9 mouse cellular contexts compared by ENCODE assay signal in genomic region chr7:142088886-142089285, GRCm38 (mm10). TPM values are rescaled to one million over a fixed set of nuclear protein-coding genes. Genes with fewer than 3 reads are reported as not detected.
DNase-seq lines count a peak whose midpoint lies in the region; ATAC-seq lines count a peak whose summit lies in the region.
"Had no signal": no experiment of that assay in that cellular context is flagged by ENCODE, and none has a peak within 500 bp of the region (broad histone marks: within the 10 kb centered on the region; RNA-seq: fewer than 3 reads in every experiment).

No protein-coding gene starts in this region.

- peak overlapping the region; percentile 32 for H3K4me2 ChIP-seq in liver, embryonic 15.5 days

- peaks cover 41% of the 10 kb centered on the region for H3K36me3 ChIP-seq in hindbrain, embryonic 10.5 days
- H3K36me3 ChIP-seq in liver, embryonic 15.5 days (replicated peaks): peaks cover 11% of the 10 kb centered on the region

- peaks cover 92% of the 10 kb centered on the region for H3K27me3 ChIP-seq in hindbrain, embryonic 10.5 days (ENCODE audit: insufficient read depth, poor library complexity, severe bottlenecking)
- H3K27me3 ChIP-seq in liver, embryonic 15.5 days: peaks cover 70% of the 10 kb centered on the region

- H3K4me3 ChIP-seq in hindbrain, embryonic 10.5 days: no peak overlapping the region
- no peak overlapping the region for H3K4me3 ChIP-seq in liver, embryonic 15.5 days (replicated peaks)

- DNase-seq in heart, adult 11 months: peak; percentile 95
- DNase-seq in heart, adult 8-10 months (ENCODE audit: low spot score): no peak
- peak; percentile 48 for DNase-seq in 3T3-L1 (ENCODE audit: low read depth, low spot score)
- peak; percentile 63 for DNase-seq in cerebellum, adult 9-11 months
- DNase-seq in hindbrain, embryonic 10.5 days (ENCODE audit: low spot score): peak; percentile 71
- peak; percentile 17 to 30 for DNase-seq in spleen, postnatal 36 days (ENCODE audit: low spot score in 2 of 2)

- 3% methylated on average over 5 of the region's 5 CpGs for WGBS in hindbrain, embryonic 10.5 days
- WGBS in liver, embryonic 15.5 days (ENCODE audit: insufficient replicate concordance): 10% methylated on average over 5 of the region's 5 CpGs

- ATAC-seq in liver, embryonic 15.5 days (ENCODE audit: insufficient read depth): no peak
- ATAC-seq in CD4-positive, CD25-positive, alpha-beta regulatory T cell, adult 4 months: no peak

- peak overlapping the region; percentile 80 for H3K27ac ChIP-seq in hindbrain, embryonic 10.5 days
- H3K27ac ChIP-seq in liver, embryonic 15.5 days (replicated peaks): peak overlapping the region; percentile 96

- H3K9ac ChIP-seq in liver, embryonic 15.5 days: peak overlapping the region; percentile 56; the same call in 1 of the 2 replicates

- peaks cover 67% of the 10 kb centered on the region for H3K4me1 ChIP-seq in hindbrain, embryonic 10.5 days (replicated peaks)
- peaks cover 92% of the 10 kb centered on the region for H3K4me1 ChIP-seq in liver, embryonic 15.5 days (replicated peaks)

- no peaks in the 10 kb centered on the region for H3K9me3 ChIP-seq in hindbrain, embryonic 10.5 days
- no peaks in the 10 kb centered on the region for H3K9me3 ChIP-seq in liver, embryonic 15.5 days (replicated peaks)
- H3K9me3 ChIP-seq: megakaryocyte, embryonic 14.5 days had no signal

RNA-seq across cellular contexts. Expression of gene Dusp8, which starts 6.8 kb away (rescaled TPM):
- total RNA-seq in heart, adult 8-10 months (2022): 10 to 100 TPM; 26.3 to 48.9 (median 37.9) TPM
- 7.8 and 20.1 TPM in 2 replicates for polyA plus RNA-seq in hindbrain, embryonic 10.5 days (2016; fragmentation: Nextera tagmentation; extraction: Ambion mirVana)
- 4.3 and 4.4 TPM in 2 replicates for polyA plus RNA-seq in liver, embryonic 15.5 days (2015; fragmentation: Nextera tagmentation; extraction: Ambion mirVana)
- polyA plus RNA-seq in CD4-positive, CD25-positive, alpha-beta regulatory T cell, adult 4 months (2017; shearing (Covaris generic)): under 1 TPM in 1 of 2 experiments, not detected in 1; 0.17 TPM

RNA-seq across cellular contexts. Expression of gene Mob2, which starts 28.0 kb away (rescaled TPM):
- total RNA-seq in heart, adult 8-10 months (2022): 10 to 100 TPM; 45.2 to 53.5 (median 46.9) TPM
- 61.4 and 62.4 TPM in 2 replicates for polyA plus RNA-seq in hindbrain, embryonic 10.5 days (2016; fragmentation: Nextera tagmentation; extraction: Ambion mirVana)
- polyA plus RNA-seq in liver, embryonic 15.5 days (2015; fragmentation: Nextera tagmentation; extraction: Ambion mirVana): 66.1 and 70.2 TPM in 2 replicates
- 10 to 100 TPM; 63.0 to 78.7 TPM for polyA plus RNA-seq in CD4-positive, CD25-positive, alpha-beta regulatory T cell, adult 4 months (2017; shearing (Covaris generic))

RNA-seq across cellular contexts. Expression of gene Gm45618, which starts 31.6 kb away (rescaled TPM):
- total RNA-seq in heart, adult 8-10 months (2022): not detected
- polyA plus RNA-seq in hindbrain, embryonic 10.5 days (2016; fragmentation: Nextera tagmentation; extraction: Ambion mirVana): not detected in 2 replicates
- polyA plus RNA-seq in liver, embryonic 15.5 days (2015; fragmentation: Nextera tagmentation; extraction: Ambion mirVana): not detected in 2 replicates
- not detected for polyA plus RNA-seq in CD4-positive, CD25-positive, alpha-beta regulatory T cell, adult 4 months (2017; shearing (Covaris generic))

RNA-seq across cellular contexts. Expression of gene Gm39115, which starts 46.9 kb away (rescaled TPM):
- total RNA-seq in heart, adult 8-10 months (2022): not detected
- not detected in 2 replicates for polyA plus RNA-seq in hindbrain, embryonic 10.5 days (2016; fragmentation: Nextera tagmentation; extraction: Ambion mirVana)
- not detected in 2 replicates for polyA plus RNA-seq in liver, embryonic 15.5 days (2015; fragmentation: Nextera tagmentation; extraction: Ambion mirVana)
- not detected for polyA plus RNA-seq in CD4-positive, CD25-positive, alpha-beta regulatory T cell, adult 4 months (2017; shearing (Covaris generic))

RNA-seq across cellular contexts. Expression of gene Gm45337, which starts 55.5 kb away (rescaled TPM):
- not detected for total RNA-seq in heart, adult 8-10 months (2022)
- polyA plus RNA-seq in hindbrain, embryonic 10.5 days (2016; fragmentation: Nextera tagmentation; extraction: Ambion mirVana): not detected in 2 replicates
- not detected in 2 replicates for polyA plus RNA-seq in liver, embryonic 15.5 days (2015; fragmentation: Nextera tagmentation; extraction: Ambion mirVana)
- polyA plus RNA-seq in CD4-positive, CD25-positive, alpha-beta regulatory T cell, adult 4 months (2017; shearing (Covaris generic)): not detected
